18 mouse cellular contexts compared by ENCODE assay signal in the genomic region with DNA sequence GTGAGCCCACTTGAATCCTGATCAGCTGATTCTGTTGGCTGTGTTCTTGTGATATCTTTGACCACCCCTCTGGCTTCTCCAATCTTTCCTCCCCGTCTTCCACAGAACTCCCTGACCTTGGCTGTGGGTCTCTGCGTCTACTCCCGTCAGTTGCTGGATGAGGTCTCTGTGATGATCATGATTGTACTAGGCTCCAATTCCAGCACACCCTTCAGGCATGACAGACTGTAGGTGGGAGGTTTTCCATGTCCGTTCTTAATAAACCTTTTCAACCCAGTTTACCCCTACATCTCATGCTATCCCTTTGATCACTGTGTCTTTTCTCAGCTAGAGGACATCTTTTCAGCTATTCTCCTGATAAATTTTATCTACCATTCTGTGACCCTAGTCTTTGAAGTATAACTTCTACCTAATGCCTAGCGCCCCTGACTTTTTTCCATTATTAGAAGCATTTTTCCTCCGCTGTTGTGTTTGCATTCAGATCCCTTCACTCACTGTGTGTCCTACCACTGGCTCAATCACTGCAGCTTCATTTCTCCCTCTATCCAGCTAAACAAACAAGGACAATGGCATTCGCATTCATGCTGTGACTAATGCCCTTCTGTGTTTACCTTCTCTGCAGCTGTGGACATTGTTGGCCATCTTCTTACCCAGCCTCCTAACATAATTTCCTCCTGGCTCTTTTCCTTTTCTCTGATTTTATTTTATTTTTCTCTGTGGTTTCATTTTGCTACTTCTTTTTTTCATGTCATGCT.
"Had no signal": no experiment of that assay in that cellular context is flagged by ENCODE, and none has a peak within 500 bp of the region (broad histone marks: within the 10 kb centered on the region; RNA-seq: fewer than 3 reads in every experiment).

No protein-coding gene starts in this region.

- H3K27ac ChIP-seq: limb, embryonic 12.5 days; limb, embryonic 15.5 days; liver, embryonic 14.5 days; macrophage; midbrain, embryonic 13.5 days; stomach, postnatal 0 days had no signal

- DNase-seq: kidney, adult 8-10 months; left cerebral cortex, postnatal 4 days; liver, postnatal 0 days; lung, embryonic 14.5 days; right cerebral cortex, postnatal 14 days; right cerebral cortex, postnatal 4 days; thymus, adult 2 months; thymus, postnatal 14 days; thymus, postnatal 4 days had no signal

- H3K4me3 ChIP-seq: limb, embryonic 12.5 days; limb, embryonic 15.5 days; midbrain, embryonic 13.5 days had no signal

- H3K27me3 ChIP-seq: limb, embryonic 12.5 days; limb, embryonic 15.5 days; midbrain, embryonic 13.5 days had no signal

- H3K9me3 ChIP-seq: limb, embryonic 12.5 days; limb, embryonic 15.5 days; midbrain, embryonic 13.5 days had no signal

- H3K36me3 ChIP-seq: limb, embryonic 12.5 days; limb, embryonic 15.5 days; midbrain, embryonic 13.5 days had no signal

- ATAC-seq: intestine, postnatal 0 days; liver, postnatal 0 days; lung, postnatal 0 days; midbrain, embryonic 13.5 days had no signal

- H3K9ac ChIP-seq: limb, embryonic 12.5 days; limb, embryonic 15.5 days; liver, embryonic 14.5 days; liver, postnatal 0 days; lung, embryonic 14.5 days; midbrain, embryonic 13.5 days had no signal

- H3K4me2 ChIP-seq: limb, embryonic 12.5 days; limb, embryonic 15.5 days; liver, embryonic 11.5 days; lung, embryonic 14.5 days; midbrain, embryonic 13.5 days had no signal

- H3K4me1 ChIP-seq: limb, embryonic 12.5 days; limb, embryonic 15.5 days; midbrain, embryonic 13.5 days had no signal
